Mouse (Mus musculus): ENCODE results near the gene Agps.
"Not testable (repeated sequence)": the region's sequence is repeated elsewhere in the genome, so short reads cannot be mapped to it uniquely, and the experiment has no call there.

Gene Agps

DNA sequence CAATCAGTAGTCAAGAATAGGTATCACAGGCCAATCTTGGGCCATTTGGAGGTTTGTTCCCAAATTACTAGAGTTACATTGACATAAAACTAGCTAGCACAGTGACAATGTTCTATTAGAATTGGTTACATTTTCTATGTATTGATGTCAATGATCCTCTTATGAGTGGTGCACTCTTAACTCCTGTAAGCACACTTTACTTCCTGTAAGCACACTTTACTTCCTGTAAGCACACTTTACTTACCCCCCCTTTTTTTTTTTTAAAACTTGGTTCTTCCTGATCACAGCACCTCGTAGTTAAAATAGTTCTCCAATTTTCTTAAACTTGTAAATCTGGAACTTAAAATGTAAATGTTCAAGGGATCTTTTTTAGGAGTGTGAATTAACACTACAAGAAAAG is 75.2 kb downstream of the Agps start:
- in situ Hi-C loops (cut with MboI; ENCODE audit: low pct_unique_long_range_greater_than_20kb in 1 of 2, low sequenced_read_pairs in 2 of 2, unreplicated experiment in 1 of 2), result no loop called here

DNA sequence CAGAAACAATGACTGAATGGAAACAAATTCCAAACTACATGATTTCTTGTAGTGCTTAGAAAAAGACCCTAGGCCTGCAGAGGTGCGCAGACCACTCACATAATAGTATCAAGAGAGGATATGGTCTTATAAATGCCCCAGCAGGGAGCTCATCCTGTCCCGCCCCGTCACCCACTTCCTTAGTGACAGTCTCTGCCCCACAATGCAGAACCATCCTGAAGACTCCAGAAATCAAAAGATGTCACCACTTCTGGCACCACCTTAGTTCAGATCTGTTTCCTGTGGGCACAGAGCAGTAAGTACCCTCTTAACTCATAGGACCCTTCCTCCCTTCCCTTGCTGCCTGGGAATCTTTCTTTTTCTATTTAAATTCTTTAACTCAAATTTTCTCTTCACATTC is 83.1 kb downstream of the Agps start:
- in situ Hi-C loops (cut with MboI; ENCODE audit: low pct_unique_long_range_greater_than_20kb in 1 of 2, low sequenced_read_pairs in 2 of 2, unreplicated experiment in 1 of 2), result no loop called here

DNA sequence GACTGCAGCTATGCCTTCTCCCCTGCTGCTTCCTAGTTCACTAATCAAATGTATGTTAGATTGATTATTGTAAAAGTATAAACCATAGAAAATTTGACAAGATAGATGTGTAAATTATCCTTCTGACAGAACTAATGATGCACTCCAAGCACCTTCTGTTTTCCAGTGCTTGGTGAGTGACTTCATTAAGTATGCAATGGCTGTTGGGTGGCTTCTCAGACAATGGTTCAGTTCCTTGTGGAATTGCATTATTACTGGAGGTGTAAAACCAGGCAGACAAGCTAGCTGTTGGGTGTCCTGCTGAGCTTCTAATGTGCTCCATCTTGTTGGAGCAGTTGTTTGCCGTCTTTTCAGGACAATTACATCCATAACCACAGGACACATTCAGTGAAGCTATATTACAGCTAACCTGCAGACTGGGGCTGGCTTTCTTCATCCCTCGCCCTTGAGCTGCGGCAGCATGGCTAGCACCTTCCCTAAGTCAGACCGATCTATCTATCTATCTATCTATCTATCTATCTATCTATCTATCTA is 91.9 kb downstream of the Agps start:
- in situ Hi-C loops (cut with MboI; ENCODE audit: low pct_unique_long_range_greater_than_20kb in 1 of 2, low sequenced_read_pairs in 2 of 2, unreplicated experiment in 1 of 2), result no loop called here

DNA sequence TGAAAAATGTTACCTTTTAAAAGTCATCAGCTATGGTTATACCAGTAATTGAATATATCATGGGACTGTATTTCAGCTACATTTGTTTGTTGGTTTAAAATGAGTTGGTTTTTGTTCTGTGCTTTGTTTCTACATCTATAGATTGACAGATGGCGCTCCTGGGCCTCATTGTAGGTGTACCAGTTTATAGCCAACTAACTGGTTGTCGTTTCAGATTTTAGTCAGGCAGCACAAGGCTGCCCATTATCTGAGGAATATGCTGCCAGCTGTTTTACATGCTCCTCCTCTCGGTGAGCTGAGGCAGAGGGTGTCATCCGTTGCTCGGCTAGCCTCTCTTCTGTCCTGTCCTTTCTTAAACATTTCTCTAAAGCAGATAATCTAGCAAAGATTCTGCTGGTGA is 94.1 kb downstream of the Agps start:
- in situ Hi-C loops (cut with MboI; ENCODE audit: low pct_unique_long_range_greater_than_20kb in 1 of 2, low sequenced_read_pairs in 2 of 2, unreplicated experiment in 1 of 2), result no loop called here

DNA sequence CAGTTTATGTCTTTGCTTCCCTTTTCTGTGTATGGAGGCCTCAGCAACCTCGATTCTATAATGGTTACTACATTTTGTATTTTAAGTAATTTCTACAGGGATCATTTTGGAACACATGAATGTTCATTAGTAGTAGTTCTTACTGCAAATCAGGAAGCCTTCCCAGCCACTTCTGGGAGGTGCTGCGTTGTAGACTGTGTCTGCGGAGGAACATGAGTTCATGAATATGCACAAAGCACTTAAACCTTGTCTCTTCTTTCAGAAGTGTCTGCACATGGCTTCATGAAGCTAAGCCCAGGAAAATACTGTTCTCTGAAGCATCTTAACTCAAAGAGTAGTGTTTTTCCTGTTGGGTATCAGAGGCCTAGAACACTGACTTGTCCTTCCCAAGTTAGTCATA is 96.0 kb downstream of the Agps start:
- in situ Hi-C loops (cut with MboI; ENCODE audit: low pct_unique_long_range_greater_than_20kb in 1 of 2, low sequenced_read_pairs in 2 of 2, unreplicated experiment in 1 of 2), result no loop called here

DNA sequence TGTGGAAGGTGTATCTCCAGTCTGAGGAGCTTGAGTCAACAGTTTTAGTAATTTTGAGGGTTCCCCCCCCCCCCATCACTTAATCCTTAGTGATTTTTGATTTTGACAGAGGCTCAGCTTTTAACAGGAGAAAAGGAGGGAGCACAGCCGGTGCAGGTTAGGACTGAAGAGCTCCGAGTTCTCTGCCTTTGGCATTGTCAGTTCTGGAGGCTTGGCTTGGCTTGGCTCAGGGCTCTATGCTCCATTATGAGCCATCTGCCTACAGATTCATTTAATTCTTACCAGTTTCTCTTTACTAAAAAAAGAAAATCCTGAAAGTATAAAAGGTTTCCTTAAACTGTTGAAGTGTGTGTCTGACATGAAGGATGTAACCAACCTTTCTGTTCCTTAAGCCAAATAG is 97.2 kb downstream of the Agps start:
- in situ Hi-C loops (cut with MboI; ENCODE audit: low pct_unique_long_range_greater_than_20kb in 1 of 2, low sequenced_read_pairs in 2 of 2, unreplicated experiment in 1 of 2), result no loop called here

DNA sequence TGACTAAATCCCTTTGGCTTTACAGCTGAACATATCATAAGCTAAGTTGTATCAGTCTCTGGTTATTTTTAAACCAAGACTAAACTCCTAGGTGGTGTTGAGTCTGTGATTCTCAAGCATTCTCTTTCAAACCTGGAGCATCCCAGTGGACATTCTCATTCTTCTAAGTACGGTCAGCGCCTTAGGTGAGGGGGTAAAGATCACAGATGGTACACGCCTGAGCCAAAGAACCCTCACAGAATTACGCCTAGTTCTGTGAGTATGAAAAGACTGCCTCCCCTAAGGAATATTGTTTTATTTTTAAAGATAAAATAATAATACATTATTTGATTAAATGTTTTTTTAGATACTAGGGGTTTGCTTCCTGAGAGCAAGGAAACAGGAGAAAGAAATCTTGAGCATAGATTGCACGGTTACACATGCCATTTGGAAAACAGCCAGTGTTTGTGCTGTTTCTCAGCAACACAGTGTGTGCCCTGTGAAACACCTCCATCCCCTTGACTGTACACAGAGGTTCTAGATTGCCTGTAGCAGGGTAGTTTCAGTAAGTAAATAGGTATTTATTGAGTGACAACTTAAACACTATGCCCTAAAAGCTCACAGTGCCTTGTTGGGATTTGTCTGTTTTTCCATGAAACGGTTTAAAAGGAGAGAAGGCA is 97.9 kb downstream of the Agps start:
- in situ Hi-C loops (cut with MboI; ENCODE audit: low pct_unique_long_range_greater_than_20kb in 1 of 2, low sequenced_read_pairs in 2 of 2, unreplicated experiment in 1 of 2), result no loop called here

DNA sequence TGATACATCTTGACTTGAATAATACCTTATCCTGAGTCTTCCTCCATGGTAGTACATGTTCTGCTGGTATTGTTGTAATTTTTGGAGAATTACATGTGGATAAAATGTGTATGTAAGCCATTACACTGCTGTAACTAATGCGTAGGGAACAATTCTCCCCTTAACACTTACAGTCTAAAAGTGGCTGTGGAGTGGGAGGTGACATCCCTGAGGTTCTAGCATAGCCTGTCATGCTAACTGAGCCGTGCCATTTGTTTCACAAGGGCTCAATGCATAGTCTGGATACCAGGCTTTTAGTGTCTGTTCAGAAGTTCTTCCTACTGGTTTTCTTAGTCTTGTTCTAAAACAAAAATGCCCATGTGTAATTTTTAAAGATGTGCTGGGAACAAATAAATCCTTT is 99.0 kb downstream of the Agps start:
- in situ Hi-C loops (cut with MboI; ENCODE audit: low pct_unique_long_range_greater_than_20kb in 1 of 2, low sequenced_read_pairs in 2 of 2, unreplicated experiment in 1 of 2), result no loop called here

DNA sequence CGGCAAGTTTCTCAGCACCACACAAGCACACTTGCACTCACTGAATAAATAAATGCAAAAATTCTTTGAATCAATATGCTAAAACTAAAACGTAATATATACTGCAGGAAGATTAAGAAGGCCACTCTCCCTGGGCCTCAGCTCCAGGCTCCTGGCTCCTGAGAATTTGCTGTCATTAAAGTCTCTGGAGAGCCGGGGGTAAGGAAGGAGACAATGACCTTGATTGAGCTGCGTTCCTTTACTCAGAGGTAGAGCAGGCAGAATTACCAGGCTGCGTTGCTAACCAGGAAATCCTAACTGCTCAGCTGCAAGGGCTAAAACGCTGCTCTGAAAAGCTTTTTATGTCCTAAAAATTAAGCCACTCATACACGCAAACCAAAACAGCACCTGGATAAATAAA is 101.6 kb downstream of the Agps start:
- in situ Hi-C loops (cut with MboI; ENCODE audit: low pct_unique_long_range_greater_than_20kb in 1 of 2, low sequenced_read_pairs in 2 of 2, unreplicated experiment in 1 of 2), result no loop called here

DNA sequence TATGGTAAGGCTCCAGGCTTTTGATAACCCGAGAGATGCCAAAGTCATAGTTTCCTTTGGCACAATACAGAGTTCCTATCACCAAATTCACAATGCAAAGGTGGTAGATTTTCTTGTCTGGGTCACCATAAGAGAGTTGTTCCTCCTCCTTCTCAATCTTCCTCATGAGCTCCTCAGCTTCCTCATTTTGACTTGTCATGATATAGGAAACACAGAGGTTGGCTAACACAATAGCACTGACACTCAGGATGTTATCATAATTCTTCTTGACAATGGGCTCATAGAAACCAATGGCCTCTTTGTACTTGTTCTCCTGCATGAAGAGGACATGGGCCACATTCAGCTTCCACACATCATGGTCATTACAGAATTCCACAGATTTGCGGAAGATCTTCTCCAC is 104.7 kb downstream of the Agps start:
- in situ Hi-C loops (cut with MboI; ENCODE audit: low pct_unique_long_range_greater_than_20kb in 1 of 2, low sequenced_read_pairs in 2 of 2, unreplicated experiment in 1 of 2), result not testable (repeated sequence)

DNA sequence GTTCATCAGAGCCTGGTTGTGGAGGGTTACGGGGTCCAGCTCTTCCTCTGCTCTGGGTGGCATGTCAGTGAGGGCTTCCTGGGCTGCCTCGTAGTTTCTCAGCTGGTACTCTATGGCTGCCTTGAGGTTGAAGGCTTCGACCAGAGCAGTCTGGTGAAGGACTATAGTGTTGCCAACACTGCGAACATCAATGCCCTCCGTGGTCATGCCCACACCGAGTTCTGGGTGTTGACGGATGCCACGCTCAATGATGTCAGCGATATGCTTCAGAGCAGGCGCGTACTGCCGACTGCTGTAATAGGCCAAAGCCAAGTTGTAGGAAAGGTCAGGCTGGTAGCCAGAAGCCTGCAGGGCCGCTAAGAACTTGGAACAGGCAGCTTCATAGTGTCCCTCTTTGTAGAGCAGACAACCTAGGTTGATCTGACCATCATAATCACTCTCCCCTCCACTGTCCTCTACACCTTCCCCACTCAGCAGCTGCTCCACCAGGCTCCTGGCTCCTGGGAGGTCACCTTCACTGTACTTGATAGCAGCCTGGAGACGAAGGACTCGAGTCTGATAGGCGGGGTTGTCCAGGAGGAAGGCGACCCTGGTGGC is 105.6 kb downstream of the Agps start:
- in situ Hi-C loops (cut with MboI; ENCODE audit: low pct_unique_long_range_greater_than_20kb in 1 of 2, low sequenced_read_pairs in 2 of 2, unreplicated experiment in 1 of 2), result not testable (repeated sequence)

DNA sequence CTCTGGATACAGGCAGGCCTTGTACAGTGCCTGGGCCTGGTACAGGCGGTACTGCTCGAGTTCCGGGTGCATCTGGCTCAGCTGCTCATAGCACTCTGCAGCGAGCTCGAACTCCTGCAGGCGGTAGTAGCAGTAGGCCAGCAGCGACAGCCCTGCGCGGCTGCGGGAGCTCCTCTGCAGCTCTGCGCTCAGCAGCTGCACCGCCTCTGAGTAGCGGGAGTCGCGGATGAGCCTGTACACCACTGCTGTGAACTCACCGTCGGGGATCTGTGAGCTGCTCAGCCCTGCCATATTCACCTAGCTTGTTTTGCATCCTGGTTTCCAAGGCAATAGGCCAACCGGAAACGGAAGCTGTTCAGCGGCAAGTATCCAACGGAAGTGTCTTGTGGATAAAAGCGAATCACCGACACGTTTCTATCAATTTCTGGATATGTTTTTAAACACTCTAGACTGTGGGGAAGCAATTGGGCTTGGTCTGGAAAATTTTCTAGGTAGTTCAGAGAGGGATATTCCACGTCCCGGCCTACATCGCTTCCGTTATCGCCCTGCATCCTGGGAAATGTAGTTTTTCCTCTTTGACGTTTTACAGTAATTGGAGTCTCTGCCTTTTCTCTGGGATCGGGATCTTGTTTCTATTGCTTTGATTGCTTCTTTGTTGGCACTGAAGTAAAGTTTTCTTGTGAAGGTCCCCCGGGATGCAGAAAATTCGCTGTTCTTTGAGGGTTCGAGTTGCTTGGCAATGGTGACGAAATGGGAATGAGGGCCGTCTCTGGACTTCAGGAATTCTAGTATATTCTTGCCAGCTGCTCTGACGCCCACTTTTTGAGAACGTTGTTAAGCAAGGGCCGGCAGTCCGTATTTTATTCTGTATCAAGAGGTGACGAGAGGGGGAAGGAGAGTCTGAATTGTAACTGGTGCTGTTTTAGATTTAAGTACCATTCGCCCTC is 106.4 kb downstream of the Agps start, which contains the start of gene Ttc30b:
Ttc30b (minus strand) TSS at position 469 of the 947 bp plus-strand sequence.
- in situ Hi-C loops (cut with MboI; ENCODE audit: low pct_unique_long_range_greater_than_20kb in 1 of 2, low sequenced_read_pairs in 2 of 2, unreplicated experiment in 1 of 2), result no loop called here

DNA sequence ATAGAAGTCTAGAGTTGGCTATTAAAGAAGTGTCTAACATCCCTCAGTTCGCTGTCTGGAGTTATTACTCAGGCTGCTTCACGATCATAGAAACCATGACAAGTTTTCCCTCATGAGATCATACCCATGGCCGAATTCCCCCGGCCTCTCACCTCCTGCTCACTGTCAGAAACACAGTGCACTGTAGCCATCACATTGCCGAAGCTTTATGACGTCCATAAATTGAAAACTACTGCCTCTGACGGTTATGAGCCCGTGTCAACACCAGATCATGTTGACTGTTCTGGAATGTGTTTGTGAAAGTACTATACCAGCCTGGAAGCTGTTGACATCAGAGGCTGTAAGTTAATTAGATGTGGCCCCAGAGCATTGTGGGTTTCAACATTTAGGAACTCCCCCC is 118.7 kb downstream of the Agps start:
- in situ Hi-C loops (cut with MboI; ENCODE audit: low pct_unique_long_range_greater_than_20kb in 1 of 2, low sequenced_read_pairs in 2 of 2, unreplicated experiment in 1 of 2), result loop anchor here in 1 of 2 experiments (25.0 kb wide), 1 partner anchor 338 kb away; no protein-coding TSS in a partner anchor

DNA sequence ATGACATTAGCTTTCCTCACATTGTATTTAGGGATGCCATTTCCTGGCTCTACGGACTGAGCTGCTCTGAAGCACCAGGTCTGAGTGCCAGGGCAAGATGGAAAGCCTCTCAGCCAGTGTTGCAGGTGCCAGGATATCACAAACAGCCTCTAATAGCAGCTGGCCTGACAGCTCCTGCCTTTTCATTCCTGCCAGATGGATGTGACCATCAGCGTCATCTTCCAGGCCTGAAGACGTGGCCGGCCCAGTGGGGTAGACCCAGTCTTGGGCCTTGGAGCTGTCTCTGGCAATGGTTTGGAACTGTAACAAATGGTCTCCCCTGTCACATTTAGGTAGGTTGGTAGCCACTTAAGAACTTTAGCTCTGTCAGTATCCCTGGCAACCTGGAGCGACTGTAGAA is 121.3 kb downstream of the Agps start:
- in situ Hi-C loops (cut with MboI; ENCODE audit: low pct_unique_long_range_greater_than_20kb in 1 of 2, low sequenced_read_pairs in 2 of 2, unreplicated experiment in 1 of 2), result loop anchor here in 1 of 2 experiments (25.0 kb wide), 1 partner anchor 341 kb away; no protein-coding TSS in a partner anchor

DNA sequence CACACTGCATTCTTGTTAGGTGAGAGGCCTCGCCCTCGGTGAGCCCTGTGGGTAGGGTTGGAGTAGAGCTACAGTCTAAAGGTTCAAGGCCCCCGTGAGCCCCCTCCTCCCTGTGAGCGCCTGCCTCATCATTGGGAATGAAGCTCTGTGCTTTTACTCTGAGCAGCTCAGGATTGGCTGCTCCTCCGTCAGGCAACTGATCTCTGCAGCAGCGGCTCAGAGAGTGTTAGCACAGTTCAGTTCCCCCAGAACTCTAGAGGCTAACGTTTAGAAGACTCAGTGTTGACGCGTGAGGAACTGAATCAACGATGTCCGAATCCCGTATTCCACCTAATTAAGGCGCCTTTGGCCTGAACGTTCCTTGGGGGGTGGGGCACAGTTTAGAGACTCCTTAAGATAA is 123.7 kb downstream of the Agps start:
- in situ Hi-C loops (cut with MboI; ENCODE audit: low pct_unique_long_range_greater_than_20kb in 1 of 2, low sequenced_read_pairs in 2 of 2, unreplicated experiment in 1 of 2), result loop anchor here in 1 of 2 experiments (25.0 kb wide), 1 partner anchor 343 kb away; no protein-coding TSS in a partner anchor

DNA sequence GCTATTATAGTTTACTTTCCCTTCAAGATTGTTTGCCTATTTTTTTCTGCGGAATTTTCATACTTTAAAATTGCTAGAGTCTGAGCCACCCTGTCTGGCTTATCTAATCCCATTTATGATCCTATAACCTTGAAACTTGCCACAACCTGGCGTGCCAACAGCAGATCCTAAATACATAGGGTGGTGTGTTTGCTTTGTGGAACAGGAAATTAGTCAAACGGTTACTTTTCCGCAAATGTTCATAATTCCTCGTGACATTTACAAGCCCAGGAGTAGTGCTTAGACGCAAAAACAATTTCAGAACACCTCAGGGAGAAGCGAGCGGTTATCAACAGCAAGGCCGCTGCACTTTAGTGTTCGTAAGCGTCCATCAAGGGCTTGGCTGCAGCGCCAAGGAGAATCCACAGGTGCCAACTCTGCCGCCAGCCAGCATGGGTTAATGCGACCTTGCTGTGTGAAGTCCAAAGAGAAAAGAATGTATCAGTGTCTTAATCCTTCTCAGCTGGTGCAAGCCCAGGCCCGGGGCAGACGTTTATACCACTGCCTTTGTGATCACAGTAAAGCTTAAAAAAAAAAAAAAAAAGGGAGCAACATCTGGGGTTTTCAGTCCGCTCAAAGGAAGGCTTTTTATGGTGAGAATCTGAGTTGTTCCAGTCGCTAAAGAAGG is 127.3 kb downstream of the Agps start:
- in situ Hi-C loops (cut with MboI; ENCODE audit: low pct_unique_long_range_greater_than_20kb in 1 of 2, low sequenced_read_pairs in 2 of 2, unreplicated experiment in 1 of 2), result loop anchor here in 1 of 2 experiments (25.0 kb wide), 1 partner anchor 347 kb away; no protein-coding TSS in a partner anchor

DNA sequence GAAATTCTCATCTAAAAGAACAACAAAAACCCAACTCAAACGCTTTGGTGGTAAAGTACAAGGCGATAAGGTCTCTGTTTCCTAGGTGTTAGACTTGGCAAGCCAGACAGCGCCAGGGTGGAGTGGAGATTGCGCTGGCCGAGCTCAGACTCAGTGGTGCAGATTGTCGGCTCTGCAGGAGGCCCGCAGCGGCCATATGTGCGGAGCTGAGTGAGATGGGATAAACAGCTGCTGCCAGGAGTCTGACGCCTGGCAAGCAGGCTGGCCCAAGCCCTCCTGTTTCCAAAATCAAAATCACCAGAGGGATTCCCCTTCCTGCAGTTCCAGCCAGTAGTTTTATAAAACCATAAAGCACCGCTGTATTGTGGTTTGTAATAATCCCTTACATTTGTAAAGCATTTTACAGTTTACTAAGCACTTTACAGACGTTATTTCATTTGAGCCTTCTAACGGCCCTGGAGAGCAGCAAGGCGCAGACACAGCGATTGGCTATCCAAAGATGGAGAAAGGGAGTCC is 127.9 kb downstream of the Agps start:
- in situ Hi-C loops (cut with MboI; ENCODE audit: low pct_unique_long_range_greater_than_20kb in 1 of 2, low sequenced_read_pairs in 2 of 2, unreplicated experiment in 1 of 2), result loop anchor here (5.0 to 25.0 kb wide), 4 partner anchors 168 to 355 kb away; no protein-coding TSS in a partner anchor

All from mouse embryonic stem cell (cell line).